Mouse (Mus musculus): ENCODE data around the gene Dand5. TPM values are rescaled to one million over a fixed set of nuclear protein-coding genes. Genes with fewer than 3 reads are reported as not detected.

Gene Dand5
- total and polyA plus RNA-seq, 3 experiments = 2.1 to 7.1 (median 2.2) TPM

GRCm38 (mm10) chr8:84797256-84797797 is 25.3 kb downstream of the Dand5 start:
- TF ChIP-seq POLR2AphosphoS5 (IDR thresholded peaks at IDR 0.05; ENCODE audit: insufficient replicate concordance, low read depth, low read length) (no peak), GATA1 (IDR thresholded peaks at IDR 0.05; ENCODE audit: borderline replicate concordance, low read length) (no peak), CTCF (IDR thresholded peaks at IDR 0.05; ENCODE audit: low read depth, low read length) (no peak), TAL1 (conservative IDR thresholded peaks at IDR 0.05; ENCODE audit: low read depth, low read length) (no peak), GATA2 (IDR thresholded peaks at IDR 0.05; ENCODE audit: borderline replicate concordance, low read depth, low read length) (no peak)
- peaks cover 80% of the 10 kb centered on the region for H3K27me3 ChIP-seq (ENCODE audit: insufficient read depth, low read length)
- no peak for ATAC-seq (ENCODE audit: extremely low read depth, insufficient number of reproducible peaks, low FRiP score, poor library complexity, severe bottlenecking)
- peaks cover 41% of the 10 kb centered on the region for H3K4me1 ChIP-seq (ENCODE audit: insufficient read depth, low read depth, low read length)
- no peak for DNase-seq (ENCODE audit: low spot score)
- H3K4me3 ChIP-seq (ENCODE audit: low read depth, low read length) = no peak overlapping the region
- H3K36me3 ChIP-seq (replicated peaks) = peaks cover 50% of the 10 kb centered on the region
- no peaks in the 10 kb centered on the region for H3K9me3 ChIP-seq (replicated peaks)

GRCm38 (mm10) chr8:84794486-84794885 is 28.1 kb downstream of the Dand5 start:
- DNase-seq (ENCODE audit: low spot score) (no peak), ATAC-seq (ENCODE audit: extremely low read depth, insufficient number of reproducible peaks, low FRiP score, poor library complexity, severe bottlenecking) (no peak)
- no peak overlapping the region for H3K4me3 ChIP-seq (ENCODE audit: low read depth, low read length)
- no peaks in the 10 kb centered on the region for H3K9me3 ChIP-seq (replicated peaks)
- peaks cover 77% of the 10 kb centered on the region for H3K27me3 ChIP-seq (ENCODE audit: insufficient read depth, low read length)
- TF ChIP-seq POLR2AphosphoS5 (IDR thresholded peaks at IDR 0.05; ENCODE audit: insufficient replicate concordance, low read depth, low read length) (no peak), CTCF (IDR thresholded peaks at IDR 0.05; ENCODE audit: low read depth, low read length) (no peak), GATA2 (IDR thresholded peaks at IDR 0.05; ENCODE audit: borderline replicate concordance, low read depth, low read length) (no peak)
- peaks cover 50% of the 10 kb centered on the region for H3K36me3 ChIP-seq (replicated peaks)
- peaks cover 23% of the 10 kb centered on the region for H3K4me1 ChIP-seq (ENCODE audit: insufficient read depth, low read depth, low read length)

- DNase-seq (ENCODE audit: low spot score) = no peak
- no peak for ATAC-seq (ENCODE audit: extremely low read depth, insufficient number of reproducible peaks, low FRiP score, poor library complexity, severe bottlenecking)
- no peak for TF ChIP-seq GATA1 (IDR thresholded peaks at IDR 0.05; ENCODE audit: borderline replicate concordance, low read length)
- no peak for TF ChIP-seq CTCF (IDR thresholded peaks at IDR 0.05; ENCODE audit: low read depth, low read length)
- TF ChIP-seq GATA2 (IDR thresholded peaks at IDR 0.05; ENCODE audit: borderline replicate concordance, low read depth, low read length) = no peak
- no peak for TF ChIP-seq POLR2AphosphoS5 (IDR thresholded peaks at IDR 0.05; ENCODE audit: insufficient replicate concordance, low read depth, low read length)
- TF ChIP-seq TAL1 (conservative IDR thresholded peaks at IDR 0.05; ENCODE audit: low read depth, low read length) = no peak
- H3K36me3 ChIP-seq (replicated peaks) = peaks cover 50% of the 10 kb centered on the region
- no peak overlapping the region for H3K4me3 ChIP-seq (ENCODE audit: low read depth, low read length)
- H3K9me3 ChIP-seq (replicated peaks) = no peaks in the 10 kb centered on the region
- peaks cover 73% of the 10 kb centered on the region for H3K27me3 ChIP-seq (ENCODE audit: insufficient read depth, low read length)
- H3K4me1 ChIP-seq (ENCODE audit: insufficient read depth, low read depth, low read length) = peaks cover 18% of the 10 kb centered on the region
Observed at GRCm38 (mm10) chr8:84793791-84794485, 28.7 kb downstream of the Dand5 start.

GRCm38 (mm10) chr8:84793134-84793533 is 29.5 kb downstream of the Dand5 start:
- ATAC-seq (ENCODE audit: extremely low read depth, insufficient number of reproducible peaks, low FRiP score, poor library complexity, severe bottlenecking) (no peak), DNase-seq (ENCODE audit: low spot score) (no peak)
- TF ChIP-seq POLR2AphosphoS5 (IDR thresholded peaks at IDR 0.05; ENCODE audit: insufficient replicate concordance, low read depth, low read length) = no peak
- no peak for TF ChIP-seq GATA1 (IDR thresholded peaks at IDR 0.05; ENCODE audit: borderline replicate concordance, low read length)
- peaks cover 68% of the 10 kb centered on the region for H3K27me3 ChIP-seq (ENCODE audit: insufficient read depth, low read length)
- no peaks in the 10 kb centered on the region for H3K9me3 ChIP-seq (replicated peaks)
- no peak overlapping the region for H3K4me3 ChIP-seq (ENCODE audit: low read depth, low read length)
- H3K36me3 ChIP-seq (replicated peaks) = peaks cover 46% of the 10 kb centered on the region
- H3K4me1 ChIP-seq (ENCODE audit: insufficient read depth, low read depth, low read length) = peaks cover 13% of the 10 kb centered on the region

- H3K36me3 ChIP-seq (replicated peaks) = peaks cover 46% of the 10 kb centered on the region
- no peak for ATAC-seq (ENCODE audit: extremely low read depth, insufficient number of reproducible peaks, low FRiP score, poor library complexity, severe bottlenecking)
- no peak for DNase-seq (ENCODE audit: low spot score)
- peaks cover 11% of the 10 kb centered on the region for H3K4me1 ChIP-seq (ENCODE audit: insufficient read depth, low read depth, low read length)
- H3K9me3 ChIP-seq (replicated peaks) = no peaks in the 10 kb centered on the region
- H3K4me3 ChIP-seq (ENCODE audit: low read depth, low read length) = no peak overlapping the region
- TF ChIP-seq TAL1 (conservative IDR thresholded peaks at IDR 0.05; ENCODE audit: low read depth, low read length) (no peak), CTCF (IDR thresholded peaks at IDR 0.05; ENCODE audit: low read depth, low read length) (no peak), GATA2 (IDR thresholded peaks at IDR 0.05; ENCODE audit: borderline replicate concordance, low read depth, low read length) (no peak), POLR2AphosphoS5 (IDR thresholded peaks at IDR 0.05; ENCODE audit: insufficient replicate concordance, low read depth, low read length) (no peak), GATA1 (IDR thresholded peaks at IDR 0.05; ENCODE audit: borderline replicate concordance, low read length) (no peak)
- H3K27me3 ChIP-seq (ENCODE audit: insufficient read depth, low read length) = peaks cover 69% of the 10 kb centered on the region
Observed at GRCm38 (mm10) chr8:84792429-84792947, 30.1 kb downstream of the Dand5 start.

GRCm38 (mm10) chr8:84790537-84790936 is 32.1 kb downstream of the Dand5 start:
- no peaks in the 10 kb centered on the region for H3K9me3 ChIP-seq (replicated peaks)
- H3K4me3 ChIP-seq (ENCODE audit: low read depth, low read length) = no peak overlapping the region
- ATAC-seq (ENCODE audit: extremely low read depth, insufficient number of reproducible peaks, low FRiP score, poor library complexity, severe bottlenecking) = no peak
- DNase-seq (ENCODE audit: low spot score) = no peak
- TF ChIP-seq TAL1 (conservative IDR thresholded peaks at IDR 0.05; ENCODE audit: low read depth, low read length) (no peak), GATA1 (IDR thresholded peaks at IDR 0.05; ENCODE audit: borderline replicate concordance, low read length) (no peak), POLR2AphosphoS5 (IDR thresholded peaks at IDR 0.05; ENCODE audit: insufficient replicate concordance, low read depth, low read length) (no peak), GATA2 (IDR thresholded peaks at IDR 0.05; ENCODE audit: borderline replicate concordance, low read depth, low read length) (no peak), CTCF (IDR thresholded peaks at IDR 0.05; ENCODE audit: low read depth, low read length) (no peak)
- H3K4me1 ChIP-seq (ENCODE audit: insufficient read depth, low read depth, low read length) = peaks cover 14% of the 10 kb centered on the region
- peaks cover 72% of the 10 kb centered on the region for H3K27me3 ChIP-seq (ENCODE audit: insufficient read depth, low read length)
- H3K36me3 ChIP-seq (replicated peaks) = peaks cover 45% of the 10 kb centered on the region

Measured in G1E (cell line).